Mouse (Mus musculus) midbrain, embryonic 11.5 days (tissue): ENCODE results near the gene Ndst2. TPM values are rescaled to one million over a fixed set of nuclear protein-coding genes. Genes with fewer than 3 reads are reported as not detected.
"Not testable (repeated sequence)": the region's sequence is repeated elsewhere in the genome, so short reads cannot be mapped to it uniquely, and the experiment has no call there.

Experiments
- ATAC-seq: fragments of 200-750 bp; cut with Nextera tagmentation; 2 replicates; pipeline ENCODE4 v1.8.0; 2017; ENCODE audit warnings: moderate TSS enrichment, moderate library complexity; ENCODE audit not compliant: low FRiP score
- DNase-seq: peaks from one replicate; pipeline ENCODE4 v3.0.0; 2015; ENCODE audit warnings: low spot score; ENCODE audit errors: missing footprints
- H3K27ac ChIP-seq: fragments of 300-500 bp; sonication (generic); 2 replicates; pipeline ENCODE4 v1.5.1; 2014; ENCODE audit warnings: low read depth, low read length
- H3K27me3 ChIP-seq: fragments of 300-500 bp; sonication (generic); 2 replicates; pipeline ENCODE4 v1.6.1; 2014; ENCODE audit warnings: mild to moderate bottlenecking, low read length, moderate library complexity, mixed read lengths; ENCODE audit not compliant: control insufficient read depth, insufficient read depth
- H3K36me3 ChIP-seq: fragments of 300-500 bp; sonication (generic); 2 replicates; pipeline ENCODE4 v1.6.1; 2014; ENCODE audit warnings: mild to moderate bottlenecking, low read length, moderate library complexity, mixed read lengths; ENCODE audit not compliant: control insufficient read depth, insufficient read depth
- H3K4me1 ChIP-seq: fragments of 300-500 bp; sonication (generic); 2 replicates; pipeline ENCODE4 v1.6.1; 2014; ENCODE audit warnings: low read length; ENCODE audit not compliant: control insufficient read depth, insufficient read depth
- H3K4me2 ChIP-seq: fragments of 300-500 bp; sonication (generic); 2 replicates; pipeline ENCODE4 v1.6.1; 2014; ENCODE audit warnings: mild to moderate bottlenecking, moderate library complexity
- H3K4me3 ChIP-seq: fragments of 300-500 bp; sonication (generic); 2 replicates; pipeline ENCODE4 v1.5.1; 2014; ENCODE audit warnings: low read depth, low read length
- H3K9ac ChIP-seq: fragments of 300-500 bp; sonication (generic); 2 replicates; pipeline ENCODE4 v1.6.1; 2014; ENCODE audit warnings: low read length
- H3K9me3 ChIP-seq: fragments of 300-500 bp; sonication (generic); 2 replicates; pipeline ENCODE4 v1.6.1; 2016; ENCODE audit warnings: low read length; ENCODE audit not compliant: control insufficient read depth
- WGBS: fragments of 180-500 bp; shearing (Covaris S2); extraction: QIAGEN DNeasy Blood & Tissue Kit; methylation state at CpG from one replicate; pipeline ENCODE4 v1.1.7; 2014; 5-methylcytosine and 5-hydroxymethylcytosine counted together
- polyA plus RNA-seq: library from polyadenylated mRNA; unstranded; fragments of >200 nt; fragmentation: Nextera tagmentation; extraction: Ambion mirVana; gene quantifications from 2 replicates; pipeline ENCODE4 v1.2.1, GENCODE M21; 2014

Ndst2 gene
- polyA plus RNA-seq, 1 experiment from 2014 or later, result 23.0 TPM

DNA sequence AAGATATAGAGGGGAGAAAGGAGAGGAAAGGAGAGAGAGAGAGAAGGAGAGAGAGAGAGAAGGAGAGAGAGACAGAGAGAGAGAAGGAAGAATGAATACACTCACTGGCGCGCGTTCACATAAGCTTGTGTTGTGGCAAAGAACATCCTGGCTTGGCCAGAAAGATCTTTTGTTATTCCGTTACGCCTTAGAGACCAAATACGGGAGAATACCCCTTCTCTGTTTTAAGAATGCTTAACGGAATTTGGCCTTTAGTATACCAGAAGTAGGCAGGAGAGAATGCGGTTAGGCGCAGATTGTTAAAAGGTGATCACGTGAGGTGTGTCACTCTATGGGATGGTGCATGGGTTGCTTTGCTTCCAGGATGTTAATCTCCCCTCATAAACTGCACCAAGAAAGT is 26.1 kb downstream of the Ndst2 start:
- Histone ChIP-seq H3K36me3 (peaks cover 15% of the 10 kb centered on the region), H3K27ac (no peak overlapping the region), H3K4me1 (peaks cover 15% of the 10 kb centered on the region), H3K4me3 (peak overlapping the region; percentile 98), H3K27me3 (no peaks in the 10 kb centered on the region), H3K9ac (peak overlapping the region; percentile 95), H3K4me2 (peak overlapping the region; percentile 63), H3K9me3 (no peaks in the 10 kb centered on the region)
- ATAC-seq (no peak), DNase-seq (no peak)
- WGBS, result 9% methylated on average over 10 of the region's 10 CpGs

DNA sequence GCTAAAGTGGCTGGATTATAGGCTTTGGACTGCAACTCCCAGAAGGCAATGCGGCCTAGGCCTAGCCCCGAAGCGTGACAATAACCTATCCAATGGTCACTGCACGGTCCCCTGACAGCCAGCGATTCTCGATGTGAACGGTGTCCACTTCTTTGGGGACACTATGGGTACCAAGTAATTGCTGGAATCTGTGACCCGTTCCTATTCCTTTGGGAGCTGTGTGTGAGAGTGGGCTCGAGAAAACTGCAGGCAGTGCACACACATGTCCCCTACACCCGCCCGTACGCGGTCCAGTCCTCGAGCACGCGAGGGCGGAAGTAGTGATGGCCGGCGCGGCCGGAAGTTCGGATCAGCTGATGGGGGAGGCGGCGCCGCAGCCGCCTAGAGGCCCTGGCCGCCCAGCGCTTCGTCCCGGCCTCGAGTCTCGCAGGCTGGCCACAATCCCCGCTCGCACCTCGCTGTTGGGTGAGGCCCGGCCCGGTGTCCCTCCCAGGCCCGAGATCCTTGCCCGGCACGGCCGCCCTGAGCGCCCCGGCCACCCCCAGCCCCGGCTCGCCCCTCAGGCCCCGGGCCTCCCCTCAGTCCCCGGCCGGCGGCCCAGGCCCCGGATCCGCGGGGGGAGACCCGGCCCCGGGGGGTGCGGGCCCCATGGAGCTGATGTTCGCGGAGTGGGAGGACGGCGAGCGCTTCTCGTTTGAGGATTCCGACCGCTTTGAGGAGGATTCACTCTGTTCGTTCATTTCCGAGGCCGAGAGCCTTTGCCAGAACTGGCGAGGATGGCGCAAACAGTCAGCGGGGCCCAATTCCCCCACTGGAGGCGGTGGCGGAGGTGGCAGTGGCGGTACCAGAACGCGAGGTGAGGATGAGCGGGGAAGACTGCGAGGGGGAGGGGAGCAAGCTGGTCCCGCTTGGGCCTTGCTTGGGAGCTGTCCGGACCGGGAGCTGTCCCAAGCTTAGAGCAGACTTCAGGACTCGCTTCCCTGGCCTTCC is 26.9 kb downstream of the Ndst2 start, which contains the start of gene Zswim8:
Gene Zswim8, plus strand, starts transcription at position 352 of the 990 bp plus-strand sequence.
- peak within 1 kb of the TSS; percentile 98 for H3K4me3 ChIP-seq
- no peaks in the 10 kb centered on the region for H3K9me3 ChIP-seq
- peak; percentile 92 for ATAC-seq
- peak within 1 kb of the TSS; percentile 95 for H3K9ac ChIP-seq
- 1% methylated on average over 76 of the region's 80 CpGs for whole genome bisulfite sequencing
- peak within 1 kb of the TSS; percentile 49; the same call in 1 of the 2 replicates for H3K27ac ChIP-seq
- no peaks in the 10 kb centered on the region for H3K27me3 ChIP-seq
- H3K4me1 ChIP-seq, result peaks cover 15% of the 10 kb centered on the region
- peak; percentile 99 for DNase-seq
- peaks cover 8% of the 10 kb centered on the region for H3K36me3 ChIP-seq
- peak within 1 kb of the TSS; percentile 63 for H3K4me2 ChIP-seq

DNA sequence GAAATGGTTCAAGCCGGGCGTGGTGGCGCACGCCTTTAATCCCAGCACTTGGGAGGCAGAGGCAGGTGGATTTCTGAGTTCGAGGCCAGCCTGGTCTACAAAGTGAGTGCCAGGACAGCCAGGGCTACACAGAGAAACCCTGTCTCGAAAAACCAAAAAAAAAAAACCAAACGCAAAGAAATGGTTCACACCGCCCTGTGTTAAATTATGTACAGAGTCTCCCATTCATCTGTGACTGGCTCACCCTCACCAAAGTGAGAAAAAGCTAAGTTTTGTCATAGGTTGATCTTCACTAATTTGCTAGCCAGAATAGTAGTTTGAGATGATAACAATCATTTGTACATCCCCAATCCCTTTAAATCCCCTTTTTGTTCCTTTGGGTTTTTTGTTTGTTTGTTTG is 30.9 kb downstream of the Ndst2 start:
- H3K36me3 ChIP-seq, ATAC-seq, H3K9me3 ChIP-seq, H3K27ac ChIP-seq, H3K27me3 ChIP-seq, DNase-seq: not testable (repeated sequence)
- Histone ChIP-seq H3K9ac (peak overlapping the region; percentile 95), H3K4me2 (peak overlapping the region; percentile 68), H3K4me3 (peak overlapping the region; percentile 82), H3K4me1 (peaks cover 14% of the 10 kb centered on the region)
- 17% methylated on average over 8 of the region's 8 CpGs for WGBS

DNA sequence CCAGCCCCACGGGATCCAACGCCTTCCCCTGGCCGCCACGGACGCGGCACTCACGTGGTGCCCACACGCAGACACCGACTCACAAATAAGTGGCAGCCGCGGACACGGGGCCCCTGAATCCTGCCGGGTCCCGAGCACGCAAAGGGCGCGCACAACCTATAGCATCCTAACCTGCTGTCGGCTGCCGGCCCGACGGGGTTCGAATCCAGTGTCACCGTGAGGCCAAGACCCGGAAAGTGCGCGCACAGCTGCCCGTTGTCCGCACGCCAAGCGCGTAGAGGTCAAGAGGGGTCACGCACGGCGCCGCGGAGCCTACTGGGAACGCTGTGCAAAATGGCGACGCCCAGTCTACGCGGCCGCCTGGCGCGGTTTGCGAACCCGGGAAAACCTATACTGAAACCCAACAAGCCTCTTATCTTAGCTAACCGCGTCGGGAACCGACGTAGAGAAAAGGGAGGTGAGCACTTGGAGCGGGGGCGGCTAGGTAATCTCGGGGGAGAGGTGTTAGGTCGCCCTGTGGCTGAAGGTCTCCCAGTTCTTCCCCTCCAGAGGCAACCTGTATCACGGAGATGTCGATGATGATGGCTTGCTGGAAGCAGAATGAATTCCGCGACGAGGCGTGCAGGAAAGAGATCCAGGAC is 31.5 kb downstream of the Ndst2 start, which contains the start of gene Chchd1:
Gene Chchd1, plus strand, starts transcription at position 266 of the 641 bp plus-strand sequence.
- peak within 1 kb of the TSS; percentile 95 for H3K9ac ChIP-seq
- under 1% methylated on average over 61 of the region's 61 CpGs for WGBS

DNA sequence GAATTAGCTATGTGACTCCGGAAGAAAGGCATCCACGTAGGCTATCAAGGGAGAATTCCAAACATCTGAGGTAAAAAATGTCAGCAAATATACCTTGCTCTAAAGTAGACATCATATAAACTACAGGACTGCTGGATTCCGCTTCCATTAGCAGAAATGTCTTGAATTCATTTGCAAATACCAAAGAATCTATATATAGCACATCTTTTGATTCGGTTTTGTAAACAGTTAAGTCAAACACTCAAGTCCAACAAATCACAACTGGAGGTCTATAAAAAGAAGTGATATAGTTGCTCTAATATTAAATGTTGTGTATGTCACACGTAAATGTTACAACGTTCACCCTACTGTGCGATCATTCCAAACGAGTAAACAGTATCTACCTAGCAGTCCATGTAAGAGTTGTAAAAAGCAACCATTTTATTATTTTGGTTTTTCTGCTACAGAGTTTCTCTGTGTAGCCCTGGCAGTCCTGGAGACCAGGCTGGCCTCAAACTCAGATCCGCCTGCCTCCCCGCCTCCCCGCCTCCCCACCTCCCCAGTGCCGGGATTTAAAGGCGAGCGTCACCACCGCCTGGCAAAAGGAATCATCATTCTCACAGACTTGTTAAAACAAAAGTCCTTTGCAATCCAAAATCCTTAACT is 32.1 kb downstream of the Ndst2 start:
- peak; percentile 69 for DNase-seq
- peak overlapping the region; percentile 82 for H3K4me3 ChIP-seq
- H3K27ac ChIP-seq, result no peak overlapping the region
- H3K4me2 ChIP-seq, result peak overlapping the region; percentile 68
- 16% methylated on average over 15 of the region's 15 CpGs for WGBS
- peak; percentile 18; the same call in 1 of the 2 replicates for ATAC-seq
- H3K36me3 ChIP-seq, result peaks cover 8% of the 10 kb centered on the region; the same call in 1 of the 2 replicates
- no peaks in the 10 kb centered on the region for H3K27me3 ChIP-seq
- no peaks in the 10 kb centered on the region for H3K9me3 ChIP-seq
- peaks cover 20% of the 10 kb centered on the region for H3K4me1 ChIP-seq
- H3K9ac ChIP-seq, result peak overlapping the region; percentile 95

More for the DNA sequence above, 31.5 kb downstream of the Ndst2 start, which contains the start of gene Chchd1:
- ATAC-seq (peak; percentile 72), DNase-seq (peak; percentile 99)
- Histone ChIP-seq H3K9me3 (no peaks in the 10 kb centered on the region), H3K27ac (peak within 1 kb of the TSS; percentile 69), H3K4me2 (peak within 1 kb of the TSS; percentile 68), H3K27me3 (no peaks in the 10 kb centered on the region), H3K4me1 (peaks cover 17% of the 10 kb centered on the region), H3K36me3 (peaks cover 8% of the 10 kb centered on the region; the same call in 1 of the 2 replicates), H3K4me3 (peak within 1 kb of the TSS; percentile 82)

DNA sequence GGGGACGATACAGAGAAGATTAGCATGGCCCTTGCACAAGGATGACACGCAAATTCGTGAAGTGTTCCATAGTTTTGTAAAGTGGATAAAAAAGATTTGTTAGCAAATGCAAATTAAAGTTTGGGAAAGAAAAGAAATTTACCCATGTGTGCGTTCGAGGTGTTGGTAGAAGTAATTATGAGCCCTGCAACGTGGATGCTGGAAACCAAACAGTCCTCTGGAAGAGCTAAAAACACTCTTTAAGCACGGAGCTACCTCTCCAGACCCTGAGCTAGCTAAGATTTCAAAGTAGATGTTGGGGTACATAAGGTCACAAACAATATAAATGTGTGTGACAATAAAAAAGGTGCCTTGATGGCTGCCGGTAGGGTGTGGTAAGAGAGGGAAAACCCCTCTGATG is 32.8 kb downstream of the Ndst2 start:
- WGBS, result 85% methylated on average over 8 of the region's 8 CpGs
- DNase-seq (no peak), ATAC-seq (no peak)
- Histone ChIP-seq H3K4me2 (peak overlapping the region; percentile 68; the same call in 1 of the 2 replicates), H3K9ac (no peak overlapping the region), H3K4me3 (no peak overlapping the region), H3K36me3 (peaks cover 8% of the 10 kb centered on the region; the same call in 1 of the 2 replicates), H3K27me3 (no peaks in the 10 kb centered on the region), H3K4me1 (peaks cover 22% of the 10 kb centered on the region), H3K27ac (no peak overlapping the region), H3K9me3 (no peaks in the 10 kb centered on the region)

DNA sequence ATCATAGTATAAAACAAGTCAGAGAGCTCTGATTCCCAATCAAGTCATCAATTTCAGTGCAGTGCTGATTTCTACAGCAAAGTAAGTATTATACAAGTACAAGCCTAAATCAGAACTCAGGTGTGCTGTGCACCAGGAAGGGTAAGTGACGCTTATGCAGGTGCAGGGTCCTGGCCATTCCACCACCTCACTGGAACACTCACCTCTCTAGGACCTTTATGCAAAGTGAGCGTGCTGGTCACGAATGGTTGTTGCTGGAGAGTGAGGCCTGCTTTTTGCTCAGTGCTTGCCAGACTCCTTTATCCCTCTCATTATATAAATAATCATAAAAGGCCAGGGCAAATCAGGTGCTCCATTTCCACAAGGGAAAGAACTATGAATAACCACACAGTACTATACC is 34.0 kb downstream of the Ndst2 start:
- Histone ChIP-seq H3K36me3 (peaks cover 7% of the 10 kb centered on the region; the same call in 1 of the 2 replicates), H3K27me3 (no peaks in the 10 kb centered on the region), H3K4me1 (peaks cover 31% of the 10 kb centered on the region), H3K9me3 (no peaks in the 10 kb centered on the region), H3K9ac (no peak overlapping the region), H3K4me3 (no peak overlapping the region), H3K4me2 (no peak overlapping the region), H3K27ac (no peak overlapping the region)
- DNase-seq, result peak; percentile 81
- ATAC-seq, result no peak
- WGBS, result 85% methylated on average over 3 of the region's 3 CpGs

DNA sequence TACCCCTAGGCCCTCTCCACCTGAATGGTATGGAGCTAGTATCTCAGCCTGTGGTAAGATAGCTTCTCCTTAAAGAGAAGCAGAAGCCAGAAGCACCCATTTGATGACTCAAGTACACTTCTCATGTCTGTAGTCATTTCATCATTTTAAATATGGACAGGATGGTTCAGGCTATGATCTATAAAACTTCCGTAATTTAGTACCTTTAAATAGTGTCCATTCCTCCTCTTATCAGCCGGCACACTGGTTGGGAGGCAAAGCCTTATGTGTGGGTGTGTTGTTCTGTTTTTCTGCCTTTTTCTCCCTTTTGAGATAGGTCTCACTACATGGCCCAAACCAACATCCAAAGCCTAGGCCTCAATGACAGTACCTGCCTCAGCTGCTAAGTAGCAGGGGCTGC is 35.8 kb downstream of the Ndst2 start:
- Histone ChIP-seq H3K27ac (no peak overlapping the region), H3K4me3 (no peak overlapping the region), H3K4me2 (no peak overlapping the region), H3K27me3 (no peaks in the 10 kb centered on the region), H3K4me1 (peaks cover 34% of the 10 kb centered on the region), H3K36me3 (peaks cover 11% of the 10 kb centered on the region; the same call in 1 of the 2 replicates), H3K9me3 (no peaks in the 10 kb centered on the region), H3K9ac (no peak overlapping the region)
- 83% methylated on average over 2 of the region's 2 CpGs for WGBS
- no peak for ATAC-seq
- DNase-seq, result no peak
